Mouse (Mus musculus) MEL (cell line): ENCODE results near the gene Smc4. TPM values are rescaled to one million over a fixed set of nuclear protein-coding genes. Genes with fewer than 3 reads are reported as not detected.

Source experiments
- DNase-seq: peaks from one replicate; pipeline ENCODE4 v3.0.0; 2011; ENCODE audit warnings: low read depth, low spot score
- H3K27ac ChIP-seq: 2 replicates; pipeline ENCODE4 v1.5.1; 2012; ENCODE audit warnings: low read depth, mild to moderate bottlenecking, control low read depth, low read length, moderate library complexity; ENCODE audit not compliant: control insufficient read depth
- H3K27me3 ChIP-seq, 2 experiments: fragments of 150-350 bp in 1 of 2; sonication (generic) in 1 of 2; 2 replicates each; pipeline ENCODE4 v1.6.1; 2012; ENCODE audit warnings: low read length in 2 of 2, mild to moderate bottlenecking in 2 of 2, improper control_type of control experiment in 1 of 2, moderate library complexity in 1 of 2; ENCODE audit not compliant: insufficient read depth in 2 of 2, control insufficient read depth in 1 of 2
- H3K36me3 ChIP-seq, 2 experiments: 2 replicates each; pipeline ENCODE4 v1.6.1; 2012 to 2014; ENCODE audit warnings: low read length in 2 of 2, improper control_type of control experiment in 1 of 2, inconsistent platforms in 1 of 2, mild to moderate bottlenecking in 1 of 2; ENCODE audit not compliant: insufficient read depth in 2 of 2, control insufficient read depth in 1 of 2
- H3K4me1 ChIP-seq, 2 experiments: fragments of 150-350 bp in 1 of 2; sonication (generic) in 1 of 2; 2 replicates each; pipeline ENCODE4 v1.6.1; 2012; ENCODE audit warnings: low read length in 2 of 2, improper control_type of control experiment in 1 of 2, mild to moderate bottlenecking in 1 of 2; ENCODE audit not compliant: insufficient read depth in 2 of 2, control insufficient read depth in 1 of 2
- H3K4me3 ChIP-seq, 2 experiments: fragments of 150-350 bp in 1 of 2; sonication (generic) in 1 of 2; 2 replicates each; pipeline ENCODE4 v1.5.1; 2012; ENCODE audit warnings: low read depth in 2 of 2, low read length in 2 of 2, mild to moderate bottlenecking in 2 of 2, moderate library complexity in 2 of 2, control low read depth in 1 of 2, improper control_type of control experiment in 1 of 2; ENCODE audit not compliant: control insufficient read depth in 1 of 2, insufficient read depth in 1 of 2
- H3K79me2 ChIP-seq: 2 replicates; pipeline ENCODE4 v1.6.1; 2012; ENCODE audit warnings: mild to moderate bottlenecking, low read length, moderate library complexity; ENCODE audit not compliant: control insufficient read depth, poor library complexity, insufficient read depth
- H3K9ac ChIP-seq: 2 replicates; pipeline ENCODE4 v1.6.1; 2012; ENCODE audit warnings: low read depth, mild to moderate bottlenecking, control low read depth, low read length, moderate library complexity; ENCODE audit not compliant: control insufficient read depth, poor library complexity, severe bottlenecking
- H3K9me3 ChIP-seq: fragments of 150-350 bp; sonication (generic); replicated peaks from 2 replicates; pipeline ENCODE4 v1.6.1; 2012; ENCODE audit warnings: mild to moderate bottlenecking, low read length, improper control_type of control experiment, moderate library complexity; ENCODE audit not compliant: insufficient read depth
- CHD1 ChIP-seq: IDR thresholded peaks from 2 replicates; pipeline ENCODE4 v1.6.1; 2012; ENCODE audit warnings: low read depth, mild to moderate bottlenecking, inconsistent platforms, low read length, improper control_type of control experiment
- CHD2 ChIP-seq: IDR thresholded peaks from 2 replicates; pipeline ENCODE4 v1.6.1; 2011; ENCODE audit warnings: low read length, improper control_type of control experiment
- E2F4 ChIP-seq: IDR thresholded peaks from 2 replicates; pipeline ENCODE4 v1.6.1; 2011; ENCODE audit warnings: low read depth, low read length, improper control_type of control experiment, borderline replicate concordance
- ELF1 ChIP-seq: IDR thresholded peaks from 2 replicates; pipeline ENCODE4 v1.6.1; 2014; ENCODE audit warnings: low read depth, mild to moderate bottlenecking, inconsistent platforms, low read length, improper control_type of control experiment, moderate library complexity
- EP300 ChIP-seq, 2 experiments: IDR thresholded peaks; 2 replicates each; pipeline ENCODE4 v1.6.1; 2011; ENCODE audit warnings: improper control_type of control experiment in 2 of 2, low read length in 2 of 2, low read depth in 1 of 2, mild to moderate bottlenecking in 1 of 2
- ETS1 ChIP-seq: IDR thresholded peaks from 2 replicates; pipeline ENCODE4 v1.6.1; 2012; ENCODE audit warnings: low read depth, mild to moderate bottlenecking, inconsistent platforms, low read length, improper control_type of control experiment, moderate library complexity
- HCFC1 ChIP-seq: IDR thresholded peaks from 2 replicates; pipeline ENCODE4 v1.6.1; 2012; ENCODE audit warnings: low read depth, mild to moderate bottlenecking, inconsistent platforms, low read length, improper control_type of control experiment, moderate library complexity
- JUND ChIP-seq: IDR thresholded peaks from 2 replicates; pipeline ENCODE4 v1.6.1; 2011; ENCODE audit warnings: low read depth, mild to moderate bottlenecking, improper control_type of control experiment, low read length
- MAX ChIP-seq: IDR thresholded peaks from 2 replicates; pipeline ENCODE4 v1.6.1; 2011; ENCODE audit warnings: low read length, improper control_type of control experiment
- MAZ ChIP-seq: IDR thresholded peaks from 2 replicates; pipeline ENCODE4 v1.6.1; 2012; ENCODE audit warnings: low read depth, mild to moderate bottlenecking, inconsistent platforms, low read length, improper control_type of control experiment
- MEF2A ChIP-seq: IDR thresholded peaks from 2 replicates; pipeline ENCODE4 v1.6.1; 2014; ENCODE audit warnings: low read depth, mild to moderate bottlenecking, inconsistent platforms, low read length, improper control_type of control experiment; ENCODE audit not compliant: poor library complexity, insufficient replicate concordance, severe bottlenecking; ENCODE audit errors: extremely low read depth
- MXI1 ChIP-seq: IDR thresholded peaks from 2 replicates; pipeline ENCODE4 v1.6.1; 2011; ENCODE audit warnings: mild to moderate bottlenecking, low read depth, low read length, improper control_type of control experiment
- MYB ChIP-seq: IDR thresholded peaks from 2 replicates; pipeline ENCODE4 v1.6.1; 2011; ENCODE audit warnings: mild to moderate bottlenecking, low read depth, low read length, improper control_type of control experiment
- NELFE ChIP-seq: IDR thresholded peaks from 2 replicates; pipeline ENCODE4 v1.6.1; 2011; ENCODE audit warnings: low read depth, low read length, improper control_type of control experiment
- NRF1 ChIP-seq: IDR thresholded peaks from 2 replicates; pipeline ENCODE4 v1.6.1; 2014; ENCODE audit warnings: low read depth, mild to moderate bottlenecking, inconsistent platforms, low read length, improper control_type of control experiment, moderate library complexity; ENCODE audit not compliant: poor library complexity, insufficient read depth, severe bottlenecking
- POLR2A ChIP-seq, 2 experiments: IDR thresholded peaks; 2 replicates each; pipeline ENCODE4 v1.6.1; 2011 to 2012; ENCODE audit warnings: low read length in 2 of 2, mild to moderate bottlenecking in 2 of 2, control low read depth in 1 of 2, improper control_type of control experiment in 1 of 2, low read depth in 1 of 2, moderate library complexity in 1 of 2; ENCODE audit not compliant: control insufficient read depth in 1 of 2, insufficient read depth in 1 of 2, poor library complexity in 1 of 2
- POLR2AphosphoS2 ChIP-seq: IDR thresholded peaks from 2 replicates; pipeline ENCODE4 v1.6.1; 2011; ENCODE audit warnings: low read length, improper control_type of control experiment
- RAD21 ChIP-seq: IDR thresholded peaks from 2 replicates; pipeline ENCODE4 v1.6.1; 2011; ENCODE audit warnings: mild to moderate bottlenecking, low read depth, low read length, improper control_type of control experiment
- SIN3A ChIP-seq: IDR thresholded peaks from 2 replicates; pipeline ENCODE4 v1.6.1; 2012; ENCODE audit warnings: low read length, improper control_type of control experiment, inconsistent platforms
- TAL1 ChIP-seq: IDR thresholded peaks from 2 replicates; pipeline ENCODE4 v1.6.1; 2012; ENCODE audit warnings: mild to moderate bottlenecking, inconsistent platforms, low read length, moderate library complexity, mixed read lengths
- TBP ChIP-seq: IDR thresholded peaks from 2 replicates; pipeline ENCODE4 v1.8.0; 2011; ENCODE audit warnings: low read depth, low read length, improper control_type of control experiment
- TCF12 ChIP-seq: IDR thresholded peaks from 2 replicates; pipeline ENCODE4 v1.6.1; 2014; ENCODE audit warnings: low read depth, mild to moderate bottlenecking, inconsistent platforms, low read length, improper control_type of control experiment, moderate library complexity
- UBTF ChIP-seq: IDR thresholded peaks from 2 replicates; pipeline ENCODE4 v1.6.1; 2012; ENCODE audit warnings: low read depth, mild to moderate bottlenecking, inconsistent platforms, low read length, improper control_type of control experiment, moderate library complexity, borderline replicate concordance; ENCODE audit not compliant: insufficient read depth
- ZMIZ1 ChIP-seq: IDR thresholded peaks from 2 replicates; pipeline ENCODE4 v1.6.1; 2012; ENCODE audit warnings: low read depth, mild to moderate bottlenecking, inconsistent platforms, low read length, improper control_type of control experiment, moderate library complexity
- ZNF384 ChIP-seq: IDR thresholded peaks from 2 replicates; pipeline ENCODE4 v1.6.1; 2012; ENCODE audit warnings: low read depth, mild to moderate bottlenecking, inconsistent platforms, low read length, improper control_type of control experiment
- polyA plus RNA-seq, 2 experiments: library from polyadenylated mRNA; stranded (reverse) in 1 of 2; unstranded in 1 of 2; fragments of >175 nt in 1 of 2; fragments of >200 nt in 1 of 2; gene quantifications; 2 replicates each; pipeline versions ENCODE4 v1.2.1 to v1.2.4; 2012; ENCODE audit warnings: low replicate concordance in 2 of 2, low read depth in 1 of 2; ENCODE audit not compliant: insufficient read length in 2 of 2, insufficient read depth in 1 of 2, missing spikeins in 1 of 2
- total RNA-seq: library from RNA; depleted of rRNA; stranded (reverse); fragments of 300-350 nt; gene quantifications from 2 replicates; pipeline ENCODE4 v1.2.3, GENCODE M21; 2012; rRNA removed

Smc4 gene
- total RNA-seq = 75.9 and 86.7 TPM in 2 replicates
- 1,000 to 10,000 TPM in 1 of 2 experiments, 10 to 100 TPM in 1; 88.7 to 1,112 TPM for polyA plus RNA-seq

- peak within 1 kb of the TSS; percentile 86 to 95 for H3K4me3 ChIP-seq
- peak; percentile 83; the same call in 1 of the 2 replicates for TF ChIP-seq POLR2AphosphoS2
- TF ChIP-seq NRF1 = peak; percentile 100
- peak; percentile 54 for TF ChIP-seq TBP
- TF ChIP-seq ETS1 = peak; percentile 12; the same call in 1 of the 2 replicates
- peak; percentile 89 for TF ChIP-seq CHD2
- TF ChIP-seq MYB = peak; percentile 89
- no peak for TF ChIP-seq JUND
- peak in 1 of 2 experiments; percentile 41; a peak in 2 of 4 replicates for TF ChIP-seq EP300 (IDR thresholded peaks at IDR 0.05; ENCODE audit: low read depth in 1 of 2, low read length in 2 of 2)
- peak; percentile 85 for TF ChIP-seq NELFE
- TF ChIP-seq ZMIZ1 = peak; percentile 72
- TF ChIP-seq UBTF = 0 out of 2 replicates have a peak, but pooled peaks have one; percentile 35
- no peak for TF ChIP-seq CHD1
- TF ChIP-seq MXI1 = peak; percentile 72; the same call in 1 of the 2 replicates
- TF ChIP-seq ZNF384 = peak; percentile 97
- peak; percentile 84 to 87; a peak in 3 of 4 replicates for TF ChIP-seq POLR2A (IDR thresholded peaks at IDR 0.05; ENCODE audit: control insufficient read depth in 1 of 2, insufficient read depth in 1 of 2, low read depth in 1 of 2, low read length in 2 of 2, poor library complexity in 1 of 2)
- peak; percentile 38 for TF ChIP-seq TCF12
- TF ChIP-seq RAD21 = no peak
- TF ChIP-seq E2F4 = peak; percentile 84
- no peak for TF ChIP-seq MEF2A
- peak; percentile 83 for TF ChIP-seq HCFC1
- peak; percentile 42 for TF ChIP-seq MAZ
- no peak for TF ChIP-seq MAX
- TF ChIP-seq ELF1 = 0 out of 2 replicates have a peak, but pooled peaks have one; percentile 43
- TF ChIP-seq SIN3A = peak; percentile 64
- TF ChIP-seq TAL1 = no peak
- DNase-seq = peak; percentile 98
- H3K79me2 ChIP-seq = peaks cover 42% of the 10 kb centered on the region
- no peaks in the 10 kb centered on the region for H3K9me3 ChIP-seq
- peak within 1 kb of the TSS; percentile 91 for H3K9ac ChIP-seq
- H3K4me1 ChIP-seq = peaks cover 2 to 15% of the 10 kb centered on the region in 2 experiments; a peak in 2 of 4 replicates
- H3K27me3 ChIP-seq = no peaks in the 10 kb centered on the region
- peak within 1 kb of the TSS; percentile 98 for H3K27ac ChIP-seq
- peaks cover 15 to 23% of the 10 kb centered on the region in 2 experiments for H3K36me3 ChIP-seq
Measured at GRCm38 (mm10) chr3:69004437-69005337, at the start of gene Smc4, which contains the start of gene Ift80. TSS of gene Smc4 (plus strand) at chr3:69004738. TSS of gene Ift80 (minus strand) at chr3:69004570.
